Mouse (Mus musculus): ENCODE data around the gene Neu1.
"Not testable (repeated sequence)": the region's sequence is repeated elsewhere in the genome, so short reads cannot be mapped to it uniquely, and the experiment has no call there.

The Neu1 gene

GRCm38 (mm10) chr17:34931061-34931734 lies at the start of gene Neu1:
Neu1 (plus strand) TSS chr17:34931253.
- in situ Hi-C loops (cut with MboI; ENCODE audit: low sequenced_read_pairs) = no loop called here

GRCm38 (mm10) chr17:34881683-34882310 lies 49.3 kb upstream of the Neu1 start, which contains the start of gene Gm20547:
Gm20547 (minus strand) TSS chr17:34882042.
- in situ Hi-C loops (cut with MboI; ENCODE audit: low sequenced_read_pairs) = no loop called here

- in situ Hi-C loops (cut with MboI; ENCODE audit: low sequenced_read_pairs) = no loop called here
These were observed 47.7 kb upstream of the Neu1 start for GRCm38 (mm10) chr17:34883332-34883731.

GRCm38 (mm10) chr17:34884704-34885103 lies 46.3 kb upstream of the Neu1 start:
- in situ Hi-C loops (cut with MboI; ENCODE audit: low sequenced_read_pairs) = no loop called here

GRCm38 (mm10) chr17:34885615-34886014 lies 45.4 kb upstream of the Neu1 start:
- in situ Hi-C loops (cut with MboI; ENCODE audit: low sequenced_read_pairs) = no loop called here

- in situ Hi-C loops (cut with MboI; ENCODE audit: low sequenced_read_pairs) = no loop called here
These were observed 43.1 kb upstream of the Neu1 start for GRCm38 (mm10) chr17:34887942-34888341.

GRCm38 (mm10) chr17:34890074-34890743 lies 40.8 kb upstream of the Neu1 start:
- in situ Hi-C loops (cut with MboI; ENCODE audit: low sequenced_read_pairs) = no loop called here

GRCm38 (mm10) chr17:34891377-34891776 lies 39.7 kb upstream of the Neu1 start:
- in situ Hi-C loops (cut with MboI; ENCODE audit: low sequenced_read_pairs) = no loop called here

GRCm38 (mm10) chr17:34893072-34893824 lies 37.8 kb upstream of the Neu1 start:
- in situ Hi-C loops (cut with MboI; ENCODE audit: low sequenced_read_pairs) = no loop called here

- in situ Hi-C loops (cut with MboI; ENCODE audit: low sequenced_read_pairs) = no loop called here
These were observed 36.9 kb upstream of the Neu1 start for GRCm38 (mm10) chr17:34894074-34894597.

- in situ Hi-C loops (cut with MboI; ENCODE audit: low sequenced_read_pairs) = no loop called here
These were observed 36.1 kb upstream of the Neu1 start for GRCm38 (mm10) chr17:34894801-34895530.

- in situ Hi-C loops (cut with MboI; ENCODE audit: low sequenced_read_pairs) = no loop called here
These were observed 35.3 kb upstream of the Neu1 start for GRCm38 (mm10) chr17:34895724-34896123.

GRCm38 (mm10) chr17:34896366-34896765 lies 34.7 kb upstream of the Neu1 start:
- in situ Hi-C loops (cut with MboI; ENCODE audit: low sequenced_read_pairs) = no loop called here

GRCm38 (mm10) chr17:34897373-34898159 lies 33.5 kb upstream of the Neu1 start:
- in situ Hi-C loops (cut with MboI; ENCODE audit: low sequenced_read_pairs) = no loop called here

- in situ Hi-C loops (cut with MboI; ENCODE audit: low sequenced_read_pairs) = no loop called here
These were observed 32.9 kb upstream of the Neu1 start, which contains the start of the genes C2 and Ehmt2 for GRCm38 (mm10) chr17:34898160-34898586. C2 (minus strand) TSS chr17:34898265. Ehmt2 (plus strand) TSS chr17:34898469.

GRCm38 (mm10) chr17:34898706-34899052 lies 32.4 kb upstream of the Neu1 start:
- in situ Hi-C loops (cut with MboI; ENCODE audit: low sequenced_read_pairs) = no loop called here

- in situ Hi-C loops (cut with MboI; ENCODE audit: low sequenced_read_pairs) = no loop called here
These were observed 31.8 kb upstream of the Neu1 start for GRCm38 (mm10) chr17:34899053-34899889.

- in situ Hi-C loops (cut with MboI; ENCODE audit: low sequenced_read_pairs) = no loop called here
These were observed 31.2 kb upstream of the Neu1 start for GRCm38 (mm10) chr17:34899890-34900243.

GRCm38 (mm10) chr17:34900826-34901225 lies 30.2 kb upstream of the Neu1 start:
- in situ Hi-C loops (cut with MboI; ENCODE audit: low sequenced_read_pairs) = not testable (repeated sequence)

All from CH12F3 (cell line).